Mouse (Mus musculus) WW6 (cell line): ENCODE measurements around the gene Dcun1d1.

Experiments used
- DNase-seq: peaks from one replicate; pipeline ENCODE4 v3.0.0-alpha.2; 2013; ENCODE audit warnings: low read depth, low spot score

The Dcun1d1 gene

DNA sequence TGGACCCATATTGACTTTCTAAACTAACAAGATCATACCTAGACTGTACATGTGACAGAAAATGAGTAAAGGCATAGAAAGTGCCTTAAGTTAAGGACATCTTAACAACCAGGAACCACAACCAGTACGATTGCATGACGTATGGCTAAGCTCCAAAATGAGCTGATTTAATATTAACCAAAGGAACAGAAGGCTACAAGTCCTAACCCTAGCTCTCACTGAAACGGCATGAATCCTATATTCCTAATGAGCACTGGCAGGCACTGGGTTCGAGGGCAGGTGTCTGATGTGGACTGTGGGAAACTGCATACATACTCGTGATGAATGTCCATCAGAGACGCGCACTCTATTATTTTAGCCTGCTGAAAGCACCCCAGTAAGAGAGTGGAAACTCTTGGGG, 5.9 kb downstream of the Dcun1d1 start:
- DNase-seq: no peak

DNA sequence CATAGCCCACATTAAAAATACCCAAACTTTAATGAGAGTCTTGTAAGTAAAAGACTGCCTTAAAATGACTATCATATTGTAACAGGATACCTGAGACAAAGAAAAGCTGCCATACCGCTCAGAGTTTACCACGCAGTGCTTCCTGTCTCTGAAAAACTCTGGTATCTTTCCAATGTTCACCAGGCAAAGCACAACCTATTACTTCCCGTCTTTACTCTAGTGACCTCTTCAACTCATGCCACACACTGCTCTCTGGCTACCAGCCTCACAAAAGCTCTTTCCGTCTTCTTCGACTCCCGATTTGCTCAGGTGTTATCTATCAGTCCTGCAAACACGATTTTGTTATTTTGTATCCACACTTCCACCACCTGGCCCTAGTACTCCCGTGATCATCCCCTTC, 7.4 kb downstream of the Dcun1d1 start:
- no peak for DNase-seq

- no peak for DNase-seq
These were observed 7.8 kb downstream of the Dcun1d1 start for GRCm38 (mm10) chr3:35929406-35929805.

GRCm38 (mm10) chr3:35925852-35926251, 11.4 kb downstream of the Dcun1d1 start:
- no peak for DNase-seq

- no peak for DNase-seq
These were observed 13.2 kb downstream of the Dcun1d1 start for GRCm38 (mm10) chr3:35924007-35924406.

- no peak for DNase-seq
These were observed 13.8 kb downstream of the Dcun1d1 start for GRCm38 (mm10) chr3:35923495-35923894.

GRCm38 (mm10) chr3:35922522-35922921, 14.7 kb downstream of the Dcun1d1 start:
- DNase-seq: no peak

- no peak for DNase-seq
These were observed 19.0 kb downstream of the Dcun1d1 start for GRCm38 (mm10) chr3:35918229-35918628.

DNA sequence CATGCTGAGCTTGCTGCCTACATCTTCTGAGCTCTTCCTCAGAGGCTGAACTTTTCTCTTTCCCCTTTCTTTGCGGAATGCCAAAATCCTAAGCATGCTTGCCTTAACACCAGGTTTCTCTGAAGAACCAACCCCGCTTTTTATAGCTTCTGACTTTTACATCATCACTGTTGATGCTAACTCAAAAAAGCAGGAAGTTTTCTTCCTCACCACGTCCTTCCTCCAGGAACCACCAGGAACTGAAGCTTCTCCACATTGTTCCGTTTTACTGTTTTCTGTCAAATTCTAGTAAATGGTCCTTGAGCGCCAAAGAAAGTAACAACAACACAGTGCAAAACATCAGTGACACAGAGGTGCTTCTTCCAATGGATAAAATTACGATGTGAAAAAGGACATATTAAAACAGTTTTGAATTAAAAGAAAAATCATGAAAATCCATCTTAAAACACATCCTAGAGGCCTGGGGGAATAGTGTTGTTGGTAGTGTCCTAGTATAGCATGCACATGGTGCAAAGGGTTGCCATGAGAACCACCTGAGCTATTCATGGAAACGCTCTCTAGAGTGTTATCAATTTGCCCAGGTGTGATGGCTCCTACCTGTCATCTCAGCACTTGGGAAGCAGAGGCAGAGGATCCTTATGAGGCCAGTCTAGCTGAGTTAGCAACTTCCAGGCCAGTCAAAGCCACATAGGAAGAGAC, 28.1 kb downstream of the Dcun1d1 start:
- no peak for DNase-seq

DNA sequence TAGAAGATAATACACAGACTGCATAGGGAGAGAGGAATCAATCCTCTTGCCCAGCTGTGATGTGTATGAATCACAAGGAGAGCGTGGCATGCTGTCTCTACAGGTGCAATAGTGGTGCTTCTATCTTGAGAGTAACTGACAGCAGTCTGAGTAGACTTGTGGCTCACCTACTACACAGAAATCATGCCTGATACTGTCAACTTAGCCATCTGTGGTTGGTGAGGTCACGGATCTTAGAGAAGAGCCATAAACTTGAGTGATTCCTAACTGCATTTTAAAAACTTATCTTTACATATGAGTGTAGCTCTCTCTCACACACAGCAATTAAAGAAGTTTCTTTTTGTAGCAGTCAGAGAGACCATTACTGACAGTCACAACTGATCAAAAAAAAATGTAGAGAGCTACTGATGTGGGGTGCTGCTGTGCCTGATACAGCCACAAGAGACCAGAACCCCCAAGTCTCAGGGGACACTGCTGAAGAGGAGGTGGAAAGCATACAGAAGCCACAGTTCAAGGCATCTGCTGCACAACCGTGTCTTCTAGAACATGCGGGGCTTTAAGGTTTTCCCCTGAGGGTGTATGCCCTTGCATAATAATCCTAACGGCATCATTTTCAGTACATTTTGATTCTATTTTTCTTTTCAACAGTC, 36.6 kb downstream of the Dcun1d1 start:
- no peak for DNase-seq

- DNase-seq: no peak
These were observed 38.1 kb downstream of the Dcun1d1 start for GRCm38 (mm10) chr3:35899109-35899508.

DNA sequence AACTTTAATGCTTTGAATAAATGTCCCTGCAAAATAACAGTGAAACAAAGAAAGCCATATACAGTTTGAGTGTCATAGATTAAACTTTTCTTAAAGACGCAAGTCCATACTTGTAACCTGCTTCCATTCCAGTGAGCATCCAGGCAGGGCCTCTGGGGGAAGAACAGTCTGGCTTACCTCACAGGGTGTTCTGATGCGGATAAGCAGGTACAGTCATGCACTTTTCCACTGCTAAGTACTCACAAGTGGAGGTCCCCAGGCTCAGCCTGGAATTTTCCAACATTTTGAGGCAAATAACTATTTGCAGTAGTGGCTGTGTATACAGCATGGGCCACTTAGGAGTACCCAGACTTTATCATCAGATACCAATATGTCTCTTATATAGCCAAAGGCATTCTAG, 39.3 kb downstream of the Dcun1d1 start:
- no peak for DNase-seq

DNA sequence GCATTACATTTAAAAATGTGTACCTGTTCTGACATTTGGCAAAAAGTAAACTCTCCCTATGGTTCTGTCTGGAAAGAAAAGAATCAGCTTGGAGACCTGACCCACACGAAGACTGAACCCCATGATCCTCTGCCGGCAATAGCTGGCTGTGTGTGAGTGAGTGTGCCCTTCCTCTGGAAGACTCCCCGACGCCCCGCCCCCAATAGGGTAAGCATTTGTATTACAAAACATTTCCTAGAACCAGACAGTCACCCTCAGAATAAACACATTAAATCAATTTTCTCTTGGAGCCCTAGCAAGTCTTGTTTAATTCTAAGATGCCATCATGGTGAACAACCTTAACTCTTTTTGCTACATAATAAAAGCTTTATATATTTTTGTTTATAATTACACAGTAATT, 44.1 kb downstream of the Dcun1d1 start:
- no peak for DNase-seq

DNA sequence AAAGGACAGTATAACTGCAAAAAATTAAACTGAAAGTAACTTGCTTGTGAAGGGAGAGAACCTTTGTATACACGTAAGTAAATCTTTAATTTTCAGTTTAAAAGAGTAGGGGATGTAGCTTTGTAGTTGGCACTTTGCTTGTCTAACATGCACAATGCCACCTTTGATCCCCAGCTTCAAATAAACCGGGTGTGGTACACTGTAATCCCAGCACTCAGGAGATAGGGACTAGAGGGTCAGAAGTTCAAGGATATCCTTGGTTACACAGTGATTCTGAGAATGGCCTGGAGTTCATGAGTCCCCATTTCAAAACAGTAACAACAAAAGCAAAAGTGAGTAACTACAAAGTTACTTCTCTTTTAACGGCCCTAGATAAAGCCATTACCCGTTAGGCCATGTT, 46.1 kb downstream of the Dcun1d1 start:
- DNase-seq: no peak

DNA sequence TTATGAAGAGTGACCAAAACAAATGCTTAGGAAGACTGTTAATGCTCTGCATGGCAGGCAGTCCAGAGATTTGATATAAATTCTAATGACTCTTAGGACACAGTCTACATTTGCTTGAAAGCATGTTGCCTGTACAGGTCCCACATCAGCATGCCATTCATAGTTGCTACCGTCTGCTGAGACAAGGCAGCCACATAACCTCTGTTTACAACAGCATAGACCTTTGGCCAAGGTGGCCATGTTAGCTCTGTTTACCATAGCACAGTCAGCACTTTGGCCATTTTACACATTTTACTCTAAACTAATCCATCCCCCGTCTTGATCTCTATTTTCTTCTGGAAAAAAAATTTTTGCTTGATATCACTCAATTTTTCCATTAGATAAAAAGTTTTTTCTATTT, 47.7 kb downstream of the Dcun1d1 start:
- DNase-seq: no peak

DNA sequence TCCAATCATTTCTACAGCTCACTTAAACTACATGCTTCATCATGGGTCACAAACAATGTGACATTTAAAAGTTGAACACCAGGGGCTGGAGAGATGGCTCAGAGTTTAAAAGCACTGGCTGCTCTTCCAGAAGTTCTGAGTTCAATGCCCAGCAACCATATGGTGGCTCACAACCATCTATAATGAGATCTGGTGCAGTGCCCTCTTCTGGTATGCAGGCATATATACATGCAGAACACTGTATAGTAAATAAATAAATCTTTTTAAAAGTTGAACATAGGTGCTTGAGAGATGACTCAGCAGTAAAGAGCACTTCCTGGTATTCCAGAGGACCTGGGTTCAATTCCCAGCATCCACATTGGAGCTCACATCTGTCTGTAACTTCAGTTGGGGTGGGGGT, 54.0 kb downstream of the Dcun1d1 start:
- DNase-seq: no peak

- DNase-seq: no peak
These were observed 87.9 kb downstream of the Dcun1d1 start for GRCm38 (mm10) chr3:35849326-35849725.
